Mouse (Mus musculus): ENCODE data around the gene Tub.

The Tub gene

GRCm38 (mm10) chr7:108985934-108986708 lies 36.0 kb downstream of the Tub start:
- DNase-seq = no peak

GRCm38 (mm10) chr7:108991207-108991606 lies 41.1 kb downstream of the Tub start:
- DNase-seq = no peak

- no peak for DNase-seq
Observed at GRCm38 (mm10) chr7:108993230-108993629, 43.1 kb downstream of the Tub start.

- no peak for DNase-seq
Observed at GRCm38 (mm10) chr7:108993881-108994291, 43.7 kb downstream of the Tub start.

- DNase-seq = no peak
Observed at GRCm38 (mm10) chr7:108996156-108996555, 46.0 kb downstream of the Tub start.

GRCm38 (mm10) chr7:109000315-109000954 lies 50.3 kb downstream of the Tub start:
- DNase-seq = peak; percentile 67

GRCm38 (mm10) chr7:109001971-109002370 lies 51.8 kb downstream of the Tub start:
- DNase-seq = no peak

GRCm38 (mm10) chr7:109003653-109004052 lies 53.5 kb downstream of the Tub start:
- peak; percentile 59 for DNase-seq

- no peak for DNase-seq
Observed at GRCm38 (mm10) chr7:109009260-109009659, 59.1 kb downstream of the Tub start.

GRCm38 (mm10) chr7:109010720-109011595 lies 60.8 kb downstream of the Tub start:
- DNase-seq = peak; percentile 65

GRCm38 (mm10) chr7:109011596-109012180 lies 61.5 kb downstream of the Tub start:
- peak; percentile 55 for DNase-seq

- DNase-seq = no peak
Observed at GRCm38 (mm10) chr7:109012575-109012974, 62.4 kb downstream of the Tub start.

GRCm38 (mm10) chr7:109012998-109013625 lies 63.0 kb downstream of the Tub start:
- no peak for DNase-seq

- no peak for DNase-seq
Observed at GRCm38 (mm10) chr7:109014851-109015250, 64.7 kb downstream of the Tub start.

- peak; percentile 44 for DNase-seq
Observed at GRCm38 (mm10) chr7:109016378-109016923, 66.3 kb downstream of the Tub start.

GRCm38 (mm10) chr7:109019243-109019642 lies 69.1 kb downstream of the Tub start:
- no peak for DNase-seq

- DNase-seq = peak; percentile 74
Observed at GRCm38 (mm10) chr7:109021428-109021827, 71.3 kb downstream of the Tub start.

- no peak for DNase-seq
Observed at GRCm38 (mm10) chr7:109025743-109026142, 75.6 kb downstream of the Tub start.

- DNase-seq = no peak
Observed at GRCm38 (mm10) chr7:109026976-109027375, 76.8 kb downstream of the Tub start.

GRCm38 (mm10) chr7:109027721-109028120 lies 77.6 kb downstream of the Tub start:
- no peak for DNase-seq

- peak; percentile 77 for DNase-seq
Observed at GRCm38 (mm10) chr7:109028204-109028603, 78.1 kb downstream of the Tub start.

GRCm38 (mm10) chr7:109029961-109030465 lies 79.9 kb downstream of the Tub start:
- no peak for DNase-seq
